Mouse (Mus musculus): ENCODE measurements at regions not wholly inside any gene's neighbourhood (a gene's known extent, or its start where the extent isn't known, plus 50 kb on each side); places are given as distances from the start of the nearest gene placed in this dataset.

DNA sequence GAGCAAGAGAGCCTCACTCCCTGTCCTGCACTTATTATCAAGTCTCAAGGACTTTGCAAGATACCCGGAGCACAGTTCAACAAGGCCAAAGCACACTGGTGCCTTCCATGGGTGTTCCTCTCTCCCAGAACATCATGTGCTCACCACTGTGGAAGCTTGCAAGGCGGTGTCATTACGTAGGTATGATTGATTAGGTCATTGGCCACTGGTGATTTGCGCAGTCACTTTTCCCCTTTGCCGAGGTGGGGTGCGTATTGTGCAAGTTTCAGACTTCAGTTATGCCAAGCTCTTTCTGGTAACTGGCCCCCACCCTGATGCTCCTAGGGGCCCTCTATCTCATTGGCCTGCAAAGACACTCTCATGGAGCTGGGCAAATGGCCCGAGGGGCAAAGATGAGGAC is 98.3 kb upstream of the Errfi1 start:
- TF ChIP-seq POLR2A (IDR thresholded peaks at IDR 0.05; ENCODE audit: borderline replicate concordance, extremely low read depth, insufficient read depth, insufficient read length, poor library complexity, severe bottlenecking) (no peak), CTCF (IDR thresholded peaks at IDR 0.05; ENCODE audit: borderline replicate concordance, extremely low read depth, insufficient read depth, insufficient read length) (no peak)
